Mouse (Mus musculus) spleen, adult 18-20 months (tissue): ENCODE data around the gene Wdr75.

Experiments used
- DNase-seq, 2 experiments: peaks; one replicate each; pipeline ENCODE4 v3.0.0; 2022; ENCODE audit warnings: mixed read lengths in 2 of 2

Gene Wdr75

GRCm38 (mm10) chr1:45794969-45795908, at the start of gene Wdr75:
Gene Wdr75, plus strand, starts transcription at chr1:45795166.
- DNase-seq = peak; percentile 87 to 90

DNA sequence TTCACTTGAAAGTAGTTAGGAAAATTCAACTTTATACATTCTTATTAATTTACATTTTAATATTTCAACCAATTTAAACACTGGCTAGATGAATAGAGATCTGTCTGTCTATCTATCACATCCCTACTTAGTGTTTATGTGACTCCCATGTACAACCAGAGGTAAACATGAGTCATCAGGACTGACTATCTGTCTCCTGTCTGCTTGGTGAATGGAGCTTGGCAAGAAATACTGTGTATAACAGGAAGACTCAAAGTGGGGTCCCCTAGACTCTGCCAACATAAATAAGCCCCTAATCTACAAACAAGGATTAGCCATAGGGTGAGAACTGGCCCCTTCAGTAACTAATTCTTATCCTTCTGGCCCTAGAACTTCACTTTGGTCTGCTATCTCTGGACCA, 39.1 kb upstream of the Wdr75 start:
- no peak for DNase-seq

GRCm38 (mm10) chr1:45756707-45757106, 38.3 kb upstream of the Wdr75 start:
- no peak for DNase-seq

DNA sequence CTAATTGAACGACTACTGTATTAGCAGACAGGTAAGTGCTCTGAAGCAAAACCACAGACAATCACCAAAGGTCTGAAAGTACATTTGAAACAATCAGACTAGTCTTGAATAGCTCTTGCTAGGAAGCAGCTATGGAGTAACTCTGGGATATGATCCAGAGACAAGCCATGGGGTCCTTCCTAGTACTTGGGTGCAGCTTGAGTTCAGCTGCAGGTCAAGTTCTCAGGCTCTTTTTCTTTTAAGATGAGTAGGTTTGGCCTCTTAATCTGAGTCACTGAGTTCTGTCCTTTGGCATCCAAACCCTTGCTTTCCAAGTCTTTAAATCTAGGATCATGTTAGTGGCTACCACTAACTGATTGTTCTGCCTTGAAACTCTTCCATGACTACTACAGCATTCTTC, 37.0 kb upstream of the Wdr75 start:
- no peak for DNase-seq

DNA sequence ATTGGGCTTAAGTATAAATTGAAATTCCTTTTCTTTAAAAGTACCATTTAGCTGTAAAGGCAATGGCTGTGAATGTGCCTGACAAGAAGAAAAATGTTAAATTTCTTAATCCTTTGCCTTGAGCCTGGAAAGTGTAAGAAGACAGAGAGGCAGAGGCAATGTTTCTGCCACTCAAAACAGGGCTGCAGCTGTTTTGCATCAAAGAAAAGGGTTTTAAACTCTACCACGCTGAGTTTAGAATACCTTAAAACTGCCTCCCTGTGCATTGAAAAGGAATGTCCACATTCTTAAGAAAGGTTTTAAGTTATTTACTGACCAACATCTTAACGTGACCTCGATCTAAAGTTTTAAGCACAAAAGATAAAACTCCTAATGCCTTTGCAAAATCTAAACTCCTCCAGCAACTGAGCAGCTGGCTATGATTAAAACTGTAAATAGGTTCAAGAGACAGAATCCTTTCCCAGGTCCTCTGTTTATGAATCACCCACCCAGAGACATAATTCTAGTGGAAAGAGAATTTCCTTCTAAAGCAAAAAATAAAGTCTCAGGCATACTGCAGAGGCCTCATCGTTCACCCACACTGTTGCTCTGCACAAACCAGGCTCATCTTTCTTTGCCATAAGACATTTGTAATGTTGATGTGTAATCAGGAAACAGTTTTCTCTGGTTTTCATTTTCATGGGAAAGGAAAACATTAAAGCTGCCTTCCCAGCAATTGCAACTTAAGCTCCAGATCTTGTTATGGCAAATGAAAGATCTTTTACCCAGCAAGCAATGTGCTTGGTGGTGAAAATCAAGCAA, 34.1 kb upstream of the Wdr75 start:
- no peak for DNase-seq

DNA sequence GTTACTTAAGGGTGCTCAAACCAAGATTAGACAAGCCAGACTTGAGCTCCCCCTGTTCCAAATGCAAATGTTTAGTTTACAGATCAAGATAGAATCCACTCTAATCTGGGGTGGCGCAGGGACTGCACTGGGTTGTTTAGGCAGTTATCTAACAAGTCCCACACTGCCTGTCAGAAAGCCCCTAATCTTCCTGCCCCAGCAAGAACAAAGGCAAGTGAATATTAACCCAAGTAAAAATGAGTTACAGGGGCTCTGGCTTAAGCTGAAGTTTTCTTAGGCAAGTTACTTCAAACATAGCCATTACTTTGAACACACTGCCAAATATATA, 33.5 kb upstream of the Wdr75 start:
- no peak for DNase-seq

GRCm38 (mm10) chr1:45765678-45766077, 29.3 kb upstream of the Wdr75 start:
- DNase-seq = no peak

- DNase-seq = peak in 1 of 2 experiments; percentile 56
These were observed 28.8 kb upstream of the Wdr75 start for GRCm38 (mm10) chr1:45766123-45766522.

DNA sequence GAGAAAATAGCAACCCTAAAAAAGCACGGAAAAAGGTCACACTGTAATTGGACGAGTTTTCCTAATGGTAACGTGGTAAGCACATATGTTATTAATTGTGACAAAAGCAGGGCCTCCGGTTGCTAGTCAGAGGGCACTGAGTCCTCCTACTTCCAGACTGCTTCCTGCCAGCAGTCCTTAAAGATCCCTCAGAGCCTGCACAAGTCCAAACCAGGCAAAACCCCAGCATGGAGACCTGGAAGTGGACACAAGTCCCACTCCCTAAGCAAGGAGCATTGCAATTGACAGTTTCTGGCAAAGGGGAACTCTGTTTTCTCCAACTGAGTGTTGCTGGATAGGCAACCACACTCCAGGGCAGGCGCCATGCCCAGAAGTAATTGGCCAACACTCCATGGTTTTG, 27.4 kb upstream of the Wdr75 start:
- DNase-seq = no peak

GRCm38 (mm10) chr1:45769321-45769720, 25.6 kb upstream of the Wdr75 start:
- DNase-seq = no peak

DNA sequence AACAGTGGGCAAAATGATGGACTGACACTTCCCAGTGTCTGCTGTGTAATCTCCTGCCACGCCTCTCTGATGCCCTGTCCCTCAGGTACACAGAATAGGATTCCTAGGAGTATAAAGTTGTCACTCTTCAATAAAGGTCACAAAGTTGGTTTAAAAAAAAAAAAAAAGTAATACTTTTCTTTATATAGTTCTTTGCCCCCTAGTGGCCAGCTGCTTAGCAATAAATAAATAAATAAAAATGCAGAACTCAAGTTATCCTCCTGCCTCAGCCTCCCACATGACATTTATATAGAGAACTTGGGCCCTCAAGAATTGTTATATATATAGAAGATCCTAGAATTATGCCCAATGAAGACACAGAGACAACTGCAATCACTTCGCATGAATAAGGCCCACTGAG, 24.9 kb upstream of the Wdr75 start:
- no peak for DNase-seq

- no peak for DNase-seq
These were observed 14.2 kb upstream of the Wdr75 start for GRCm38 (mm10) chr1:45780606-45781288.

DNA sequence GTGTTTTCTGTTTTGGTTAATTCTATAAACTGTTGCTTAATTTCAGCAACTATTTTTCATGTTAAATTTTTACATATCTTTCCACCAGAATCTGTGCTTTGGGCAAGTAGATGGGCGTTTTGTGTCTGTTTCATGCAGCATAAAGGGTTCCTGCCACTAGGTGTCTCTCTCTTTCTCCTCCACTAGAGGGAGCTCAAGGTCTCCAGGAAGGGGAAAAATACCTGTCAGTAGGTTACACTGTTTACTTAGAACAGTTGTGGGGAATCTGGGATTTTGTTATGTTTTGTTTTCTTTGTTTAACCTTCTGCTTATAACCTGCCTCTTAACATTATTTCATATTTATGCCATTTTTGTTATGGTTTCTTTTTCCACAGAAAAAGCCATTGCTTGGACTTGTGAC, 21.9 kb downstream of the Wdr75 start:
- no peak for DNase-seq

DNA sequence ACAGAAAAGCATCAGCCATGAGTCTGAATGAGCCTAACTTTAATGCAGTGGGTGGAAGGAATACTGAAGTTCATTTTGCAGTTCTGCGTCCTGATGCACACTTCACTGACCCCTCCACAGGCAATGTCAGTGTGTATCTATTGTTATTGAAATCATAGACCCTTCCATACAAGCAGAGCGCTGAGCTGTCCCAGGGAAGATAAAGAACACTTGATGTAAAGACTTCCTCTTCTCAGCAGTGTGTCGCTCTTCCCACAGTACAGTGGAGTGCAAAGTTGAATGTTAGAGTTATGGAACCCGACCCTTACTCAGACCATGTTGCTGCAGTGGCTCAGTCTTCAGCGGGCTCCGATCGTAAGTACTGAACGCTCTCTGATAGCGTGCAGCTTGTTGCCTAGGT, 23.6 kb downstream of the Wdr75 start:
- DNase-seq = no peak

- no peak for DNase-seq
These were observed 29.5 kb downstream of the Wdr75 start for GRCm38 (mm10) chr1:45824441-45824840.

DNA sequence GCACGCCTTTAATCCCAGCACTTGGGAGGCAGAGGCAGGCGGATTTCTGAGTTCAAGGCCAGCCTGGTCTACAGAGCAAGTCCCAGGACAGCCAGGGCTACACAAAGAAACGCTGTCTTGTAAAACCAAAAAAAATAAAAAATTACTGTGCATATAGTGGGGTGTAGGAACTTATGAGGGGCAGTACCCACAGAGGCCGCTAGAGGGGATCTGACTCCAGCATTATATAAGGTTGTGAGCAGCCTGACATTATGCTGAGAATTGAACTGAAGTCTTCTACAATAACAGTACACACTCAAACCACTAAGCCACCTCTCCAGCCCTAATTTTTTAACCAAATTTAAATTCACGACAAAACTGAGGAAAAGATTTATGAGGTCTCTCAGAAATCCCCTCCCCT, 30.2 kb downstream of the Wdr75 start:
- DNase-seq = peak; percentile 6 to 55

GRCm38 (mm10) chr1:45825630-45826029, 30.7 kb downstream of the Wdr75 start:
- no peak for DNase-seq

DNA sequence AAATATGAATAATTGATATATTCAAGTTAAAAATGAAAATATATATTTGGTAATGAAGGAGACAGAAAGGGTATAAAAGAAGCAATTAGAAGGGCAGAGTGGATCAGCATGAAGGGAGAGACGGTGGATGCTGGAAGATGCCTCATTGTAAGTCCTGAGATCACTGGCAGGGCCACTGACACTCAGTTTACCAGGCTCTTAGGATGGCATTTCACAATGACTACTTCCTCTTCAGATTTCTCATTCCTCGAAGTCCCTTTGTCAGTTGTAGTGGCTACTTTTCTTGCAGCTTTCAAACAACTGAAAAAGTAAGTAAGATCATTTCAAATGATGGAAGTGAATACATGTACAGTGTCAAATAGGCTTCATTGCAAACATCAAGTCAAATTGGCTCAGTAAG, 31.2 kb downstream of the Wdr75 start:
- DNase-seq = no peak

- no peak for DNase-seq
These were observed 31.8 kb downstream of the Wdr75 start for GRCm38 (mm10) chr1:45826796-45827195.

DNA sequence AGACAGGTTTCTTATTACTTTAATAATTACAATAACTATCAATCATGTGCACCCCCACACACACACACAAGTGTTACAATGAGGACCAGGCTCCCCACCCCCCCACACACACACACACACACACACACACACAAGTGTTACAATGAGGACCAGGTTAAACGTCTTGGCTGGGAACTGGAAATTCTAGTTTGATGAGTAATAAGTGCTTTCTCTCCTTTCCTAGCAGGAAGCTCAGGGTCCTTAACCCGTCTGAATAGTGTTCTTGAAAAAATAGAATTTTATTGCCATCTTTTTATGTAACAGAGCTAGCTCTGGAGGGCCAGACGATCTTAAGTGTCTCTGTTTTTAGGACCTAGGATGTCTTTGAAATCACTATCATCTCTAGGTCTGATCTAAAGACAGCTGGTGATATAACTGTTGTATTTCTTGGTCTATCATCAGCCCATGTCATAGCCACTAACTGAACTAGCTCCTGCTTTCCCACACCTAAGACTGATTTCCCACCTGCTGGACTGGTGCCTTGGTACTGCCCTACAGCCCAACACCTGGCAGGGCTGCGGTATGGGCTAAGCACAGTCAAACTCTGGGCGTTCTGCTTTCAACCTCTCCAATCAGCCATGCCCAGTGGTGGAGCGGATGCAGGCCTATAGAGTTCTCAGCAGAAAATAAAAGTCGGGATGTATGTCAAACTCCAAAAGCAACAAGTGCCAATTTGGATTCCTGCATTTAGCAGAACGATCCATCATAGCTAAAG, 35.7 kb downstream of the Wdr75 start:
- no peak for DNase-seq

- no peak for DNase-seq
These were observed 40.5 kb downstream of the Wdr75 start for GRCm38 (mm10) chr1:45835362-45836063.

- no peak for DNase-seq
These were observed 42.8 kb downstream of the Wdr75 start for GRCm38 (mm10) chr1:45837736-45838135.
